11 mouse cellular contexts compared by ENCODE assay signal in genomic region chr13:29759691-29760467, GRCm38 (mm10).
DNase-seq lines count a peak whose midpoint lies in the region; ATAC-seq and TF ChIP-seq lines count a peak whose summit lies in the region.
"Had no signal": no experiment of that assay in that cellular context is flagged by ENCODE, and none has a peak within 500 bp of the region (broad histone marks: within the 10 kb centered on the region; RNA-seq: fewer than 3 reads in every experiment).

No protein-coding gene starts in this region.

- H3K9me3 ChIP-seq in forebrain, postnatal 0 days (ENCODE audit: low read length) = no peaks in the 10 kb centered on the region
- H3K9me3 ChIP-seq: liver, embryonic 13.5 days; midbrain, embryonic 12.5 days had no signal

- peak; percentile 29 for DNase-seq in layer of hippocampus, adult 2 months (ENCODE audit: low spot score in 2 of 2)
- no peak for DNase-seq in layer of hippocampus, postnatal 25 days (ENCODE audit: extremely low spot score in 1 of 2, low spot score in 1 of 2)
- DNase-seq in cerebellum, adult 9-10 months = peak; percentile 97
- peak; percentile 45 for DNase-seq in forebrain, postnatal 0 days
- no peak for DNase-seq in kidney, postnatal 25 days
- no peak for DNase-seq in testis, postnatal 10 days (ENCODE audit: low spot score)
- DNase-seq in adrenal gland, adult 2 months = no peak
- DNase-seq: kidney, adult 2 months; liver, embryonic 13.5 days had no signal

- no peak overlapping the region for H3K4me3 ChIP-seq in layer of hippocampus, adult 2 months
- no peak overlapping the region for H3K4me3 ChIP-seq in forebrain, postnatal 0 days (ENCODE audit: low read depth, low read length)
- no peak overlapping the region for H3K4me3 ChIP-seq in myocyte
- H3K4me3 ChIP-seq: liver, embryonic 13.5 days; midbrain, embryonic 12.5 days had no signal

- no peak for TF ChIP-seq CTCF in layer of hippocampus, adult 2 months (conservative IDR thresholded peaks at IDR 0.05)
- no peak for TF ChIP-seq CTCF in forebrain, postnatal 0 days (IDR thresholded peaks at IDR 0.05; ENCODE audit: low read depth)

- no peak overlapping the region for H3K4me2 ChIP-seq in forebrain, postnatal 0 days (ENCODE audit: low read depth)
- no peak overlapping the region for H3K4me2 ChIP-seq in myocyte (ENCODE audit: low read depth)
- H3K4me2 ChIP-seq: liver, embryonic 13.5 days; midbrain, embryonic 12.5 days had no signal

- no peaks in the 10 kb centered on the region for H3K36me3 ChIP-seq in forebrain, postnatal 0 days (ENCODE audit: insufficient read depth)
- H3K36me3 ChIP-seq in myocyte (ENCODE audit: control insufficient read depth, insufficient read depth) = no peaks in the 10 kb centered on the region
- H3K36me3 ChIP-seq: liver, embryonic 13.5 days; midbrain, embryonic 12.5 days had no signal

- H3ac ChIP-seq in myocyte (ENCODE audit: control insufficient read depth, insufficient read length) = no peak overlapping the region

- 0 out of 2 replicates have a peak, but pooled peaks cover 5% of the 10 kb centered on the region for H3K4me1 ChIP-seq in forebrain, postnatal 0 days (ENCODE audit: insufficient read depth)

- peak overlapping the region; percentile 70 for H3K27ac ChIP-seq in layer of hippocampus, adult 2 months
- peak overlapping the region; percentile 72 for H3K27ac ChIP-seq in forebrain, postnatal 0 days (ENCODE audit: low read depth, low read length)
- H3K27ac ChIP-seq: liver, embryonic 13.5 days; midbrain, embryonic 12.5 days had no signal

- WGBS in forebrain, postnatal 0 days = 38% methylated on average over 5 of the region's 5 CpGs

- H3K9ac ChIP-seq in forebrain, postnatal 0 days = no peak overlapping the region
- H3K9ac ChIP-seq: liver, embryonic 13.5 days; midbrain, embryonic 12.5 days had no signal

- ATAC-seq in forebrain, postnatal 0 days = peak; percentile 84

- no peak for TF ChIP-seq POLR2A in myocyte (IDR thresholded peaks at IDR 0.05; ENCODE audit: insufficient read length, low read depth)

- no peaks in the 10 kb centered on the region for H3K79me2 ChIP-seq in myocyte (ENCODE audit: control insufficient read depth, insufficient read depth)

- no peaks in the 10 kb centered on the region for H3K27me3 ChIP-seq in forebrain, postnatal 0 days (ENCODE audit: insufficient read depth, low read length)
- H3K27me3 ChIP-seq in myocyte (ENCODE audit: control insufficient read depth, insufficient read depth, insufficient read length) = no peaks in the 10 kb centered on the region
- H3K27me3 ChIP-seq: liver, embryonic 13.5 days; midbrain, embryonic 12.5 days had no signal

TF ChIP-seq in myocyte, 11 proteins besides CTCF, POLR2A, EP300 and RAD21:
- TF ChIP-seq TCF3 (IDR thresholded peaks at IDR 0.05; ENCODE audit: insufficient read length, low read depth) = peak; percentile 51
- TF ChIP-seq CEBPB (IDR thresholded peaks at IDR 0.05; ENCODE audit: insufficient read depth, poor library complexity, severe bottlenecking) = no peak
- TF ChIP-seq TCF12 (IDR thresholded peaks at IDR 0.05; ENCODE audit: insufficient read depth, poor library complexity, severe bottlenecking) = peak; percentile 58
- no peak for TF ChIP-seq POLR2AphosphoS2 (IDR thresholded peaks at IDR 0.05; ENCODE audit: insufficient read length, low read depth)
- peak; percentile 60 to 84 (median 74) for TF ChIP-seq MYOD1 (IDR thresholded peaks at IDR 0.05; ENCODE audit: control insufficient read depth in 1 of 3, insufficient read length in 2 of 3, low read depth in 2 of 3)
- TF ChIP-seq MYOG (IDR thresholded peaks at IDR 0.05; ENCODE audit: control insufficient read depth in 1 of 3, insufficient read depth in 1 of 3, insufficient read length in 2 of 3, low read depth in 2 of 3) = peak; percentile 8 to 91 (median 86)
- no peak for TF ChIP-seq MAX (IDR thresholded peaks at IDR 0.05; ENCODE audit: low read depth)

Comparison
In these comparisons a context has a peak if more than half of its experiments do, and no peak if none do; other contexts are left out.
1. DNase-seq: peak in layer of hippocampus, adult 2 months (2 of 2), cerebellum, adult 9-10 months (single experiment) and forebrain, postnatal 0 days (single experiment); none in layer of hippocampus, postnatal 25 days (0 of 2), kidney, postnatal 25 days (0 of 2), testis, postnatal 10 days (single experiment) and adrenal gland, adult 2 months (single experiment).